Mouse (Mus musculus) kidney, adult 2 months (tissue): ENCODE results near the gene Mesd. TPM values are rescaled to one million over a fixed set of nuclear protein-coding genes. Genes with fewer than 3 reads are reported as not detected.
"Not testable (repeated sequence)": the region's sequence is repeated elsewhere in the genome, so short reads cannot be mapped to it uniquely, and the experiment has no call there.

ENCODE experiments used
- DNase-seq: peaks from one replicate; pipeline ENCODE4 v3.0.0; 2021
- H3K27ac ChIP-seq: fragments of 200-500 bp; 2 replicates; pipeline ENCODE4 v1.5.1; 2012; ENCODE audit warnings: low read depth, low read length, control low read depth, inconsistent platforms; ENCODE audit not compliant: insufficient read depth
- H3K27me3 ChIP-seq: fragments of 200-500 bp; replicated peaks from 2 replicates; pipeline ENCODE4 v1.6.1; 2012; ENCODE audit warnings: mild to moderate bottlenecking, moderate library complexity, low read length, inconsistent platforms; ENCODE audit not compliant: control insufficient read depth, insufficient read depth
- H3K36me3 ChIP-seq: fragments of 200-500 bp; 2 replicates; pipeline ENCODE4 v1.6.1; 2012; ENCODE audit warnings: mild to moderate bottlenecking, moderate library complexity, low read length, inconsistent platforms; ENCODE audit not compliant: control insufficient read depth, insufficient read depth
- H3K4me1 ChIP-seq: fragments of 200-500 bp; 2 replicates; pipeline ENCODE4 v1.6.1; 2011; ENCODE audit warnings: low read length; ENCODE audit not compliant: control insufficient read depth, insufficient read depth
- H3K4me3 ChIP-seq: fragments of 200-500 bp; 2 replicates; pipeline ENCODE4 v1.5.1; 2011; ENCODE audit warnings: mild to moderate bottlenecking, low read depth, low read length, control low read depth; ENCODE audit not compliant: insufficient read depth
- CTCF ChIP-seq: fragments of 200-500 bp; conservative IDR thresholded peaks from 2 replicates; pipeline ENCODE4 v1.5.1; 2011; ENCODE audit warnings: low read depth, mild to moderate bottlenecking, control low read depth, low read length, moderate library complexity, mixed read lengths; ENCODE audit not compliant: insufficient read depth, insufficient read length
- POLR2A ChIP-seq: fragments of 200-500 bp; IDR thresholded peaks from one replicate; pipeline ENCODE4 v1.6.1; 2011; ENCODE audit warnings: low read depth, low read length, control low read depth
- WGBS: fragments of 180-500 bp; shearing (Covaris S2); methylation state at CpG from one replicate; pipeline ENCODE4 v1.1.7; 2018; 5-methylcytosine and 5-hydroxymethylcytosine counted together
- polyA plus RNA-seq: library from polyadenylated mRNA; depleted of rRNA; stranded (reverse); fragments of >200 nt; gene quantifications from 2 replicates; pipeline ENCODE4 v1.2.3, GENCODE M21; 2012

Mesd gene
- polyA plus RNA-seq, 1 experiment = 15.1 TPM

DNA sequence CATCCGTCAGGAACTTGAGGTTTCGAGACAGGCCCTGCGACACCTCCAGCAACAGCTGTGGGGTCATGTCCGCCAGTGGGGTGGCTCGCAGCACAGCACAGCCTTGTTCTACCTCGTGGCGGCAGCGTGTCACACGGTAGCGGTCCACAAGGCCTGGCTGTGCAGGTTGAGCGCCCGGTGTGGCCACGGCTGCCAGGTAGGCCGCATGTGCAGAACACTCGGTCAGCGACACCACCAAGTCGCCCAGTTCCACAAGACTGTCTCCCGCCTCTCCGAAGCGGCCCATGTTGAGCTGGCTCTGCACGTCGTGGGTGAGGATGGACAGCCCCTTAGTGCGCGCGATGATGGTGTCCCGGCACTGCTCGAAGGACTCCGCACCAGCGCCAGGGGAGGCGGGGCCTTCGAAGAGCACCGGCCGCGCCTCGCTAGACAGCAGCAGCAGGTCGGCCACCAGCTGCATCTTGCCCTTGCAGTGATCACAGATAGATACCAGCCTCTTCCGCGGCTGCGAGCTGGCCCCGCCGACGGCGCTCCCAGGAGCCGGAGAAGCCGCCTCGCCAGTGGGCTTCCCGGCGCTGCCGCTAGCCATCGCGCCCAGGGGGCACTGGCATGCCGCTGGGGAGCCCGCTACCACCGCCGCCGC, 1.5 kb upstream of the Mesd start:
- DNase-seq = peak; percentile 76
- peaks cover 7% of the 10 kb centered on the region; the same call in 1 of the 2 replicates for H3K4me1 ChIP-seq
- H3K36me3 ChIP-seq = no peaks in the 10 kb centered on the region
- TF ChIP-seq POLR2A = no peak
- no peak for TF ChIP-seq CTCF
- WGBS = 12% methylated on average over 56 of the region's 56 CpGs
- H3K27me3 ChIP-seq = no peaks in the 10 kb centered on the region
- peak overlapping the region; percentile 89 for H3K27ac ChIP-seq
- H3K4me3 ChIP-seq = peak overlapping the region; percentile 69

- WGBS = under 1% methylated on average over 91 of the region's 91 CpGs
- H3K36me3 ChIP-seq = no peaks in the 10 kb centered on the region
- H3K27ac ChIP-seq = peak overlapping the region; percentile 89
- H3K4me1 ChIP-seq = peaks cover 3% of the 10 kb centered on the region; the same call in 1 of the 2 replicates
- no peaks in the 10 kb centered on the region for H3K27me3 ChIP-seq
- H3K4me3 ChIP-seq = peak overlapping the region; percentile 69
- TF ChIP-seq POLR2A (peak; percentile 43), CTCF (no peak)
- peak; percentile 88 for DNase-seq
These were observed 818 bp upstream of the Mesd start for GRCm38 (mm10) chr7:83883276-83884020.

DNA sequence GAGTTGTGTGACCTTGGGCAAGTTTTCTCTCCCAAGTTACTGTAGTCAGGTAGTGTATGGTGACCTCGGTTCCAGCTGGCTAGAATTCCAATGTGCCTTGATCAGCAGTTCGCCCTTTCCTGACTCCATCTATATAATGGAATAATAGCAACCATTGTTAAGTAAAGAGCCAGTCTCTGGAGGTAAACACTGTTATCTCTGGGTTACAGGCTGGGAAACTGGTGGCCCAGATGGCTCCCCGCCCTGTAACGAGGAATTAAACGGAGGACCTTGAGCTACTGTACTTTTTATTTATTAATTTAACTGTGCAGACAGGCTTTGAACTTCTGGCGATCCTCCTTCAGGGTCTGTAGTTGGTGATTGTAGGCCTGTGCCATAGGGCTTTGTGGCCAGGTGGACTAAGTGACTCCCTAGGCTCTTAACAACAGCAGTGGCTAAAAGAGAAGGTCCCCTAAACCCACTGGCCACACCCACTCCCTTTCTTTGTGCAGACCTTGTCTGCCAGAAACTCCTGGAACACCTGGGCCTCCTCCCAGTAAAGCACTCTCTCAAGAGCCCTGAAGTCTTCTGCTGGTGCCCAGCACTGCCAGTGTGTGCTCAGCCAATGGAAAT, 761 bp downstream of the Mesd start:
- Histone ChIP-seq H3K4me1 (peaks cover 3% of the 10 kb centered on the region; the same call in 1 of the 2 replicates), H3K36me3 (no peaks in the 10 kb centered on the region), H3K27me3 (no peaks in the 10 kb centered on the region), H3K4me3 (peak overlapping the region; percentile 69), H3K27ac (peak overlapping the region; percentile 89; the same call in 1 of the 2 replicates)
- TF ChIP-seq POLR2A (no peak), CTCF (no peak)
- DNase-seq = no peak
- 49% methylated on average over 6 of the region's 6 CpGs for WGBS

- Histone ChIP-seq H3K36me3 (no peaks in the 10 kb centered on the region), H3K4me1 (peaks cover 3% of the 10 kb centered on the region; the same call in 1 of the 2 replicates), H3K27me3 (no peaks in the 10 kb centered on the region), H3K4me3 (no peak overlapping the region), H3K27ac (no peak overlapping the region)
- DNase-seq = no peak
- WGBS = 89% methylated on average over 4 of the region's 4 CpGs
- no peak for TF ChIP-seq CTCF
- TF ChIP-seq POLR2A = no peak
These were observed 1.6 kb downstream of the Mesd start for GRCm38 (mm10) chr7:83885835-83886234.

DNA sequence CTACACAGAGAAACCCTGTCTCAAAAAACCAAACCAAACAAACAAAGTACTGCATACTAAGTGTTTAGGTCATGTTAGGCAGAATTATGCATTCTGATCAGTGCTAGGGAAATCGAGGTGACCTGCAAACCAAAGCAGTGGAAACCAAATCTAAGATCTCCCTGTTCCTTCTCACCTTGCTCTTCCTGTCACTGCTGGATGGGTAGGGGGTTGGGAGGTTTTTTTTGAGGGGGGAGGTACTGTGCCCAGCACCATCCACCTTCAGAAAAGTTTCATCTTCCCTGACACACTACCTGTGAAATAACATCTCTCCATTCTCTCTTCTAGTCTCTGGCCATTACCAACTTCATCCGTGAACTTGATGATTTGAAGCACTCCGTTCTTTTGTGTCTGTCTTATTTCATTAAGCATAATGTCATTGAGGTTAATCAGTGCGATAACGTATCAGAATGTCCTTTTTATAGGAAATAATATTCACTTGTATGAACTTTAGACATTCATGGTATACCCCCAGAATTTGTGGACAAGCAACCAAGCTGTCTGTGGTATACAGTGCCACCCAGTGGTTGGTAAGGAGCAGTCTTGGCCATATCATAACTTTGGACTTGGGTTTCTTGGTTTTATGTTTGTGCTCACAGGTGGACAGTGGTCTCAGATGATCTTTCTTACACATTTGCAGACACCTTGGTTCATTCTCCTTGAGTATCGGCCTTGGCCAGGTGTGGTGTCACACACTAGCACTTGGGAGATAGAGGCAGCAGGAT, 2.3 kb downstream of the Mesd start:
- no peak for TF ChIP-seq POLR2A
- peak; percentile 49 for TF ChIP-seq CTCF
- WGBS = 93% methylated on average over 6 of the region's 6 CpGs
- H3K27me3 ChIP-seq = no peaks in the 10 kb centered on the region
- no peaks in the 10 kb centered on the region for H3K36me3 ChIP-seq
- H3K27ac ChIP-seq = no peak overlapping the region
- H3K4me1 ChIP-seq = peaks cover 6% of the 10 kb centered on the region; the same call in 1 of the 2 replicates
- DNase-seq = peak; percentile 48
- no peak overlapping the region for H3K4me3 ChIP-seq

DNA sequence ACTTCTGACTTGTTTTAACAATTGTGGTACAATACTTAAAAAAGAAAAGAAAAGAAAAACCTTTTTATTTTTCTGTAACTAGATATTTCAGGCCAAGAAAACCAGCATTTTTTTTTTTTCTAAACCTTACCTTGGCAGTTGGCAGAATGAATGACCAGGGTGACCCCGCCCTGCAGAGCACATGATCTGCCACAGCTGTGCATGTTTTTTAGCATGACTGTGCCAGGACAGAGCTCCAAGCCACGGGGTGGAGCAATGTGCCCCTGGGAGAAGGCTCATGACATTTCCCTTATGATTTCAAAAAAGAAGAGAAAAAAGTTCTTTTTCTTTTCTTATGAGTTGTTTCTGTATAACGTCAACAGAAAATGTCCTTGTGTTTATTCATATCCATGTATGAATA, 5.1 kb downstream of the Mesd start:
- TF ChIP-seq POLR2A = no peak
- TF ChIP-seq CTCF = no peak
- peaks cover 8% of the 10 kb centered on the region; the same call in 1 of the 2 replicates for H3K4me1 ChIP-seq
- 25% methylated on average over 3 of the region's 3 CpGs for WGBS
- H3K27me3 ChIP-seq = no peaks in the 10 kb centered on the region
- no peak overlapping the region for H3K27ac ChIP-seq
- no peaks in the 10 kb centered on the region for H3K36me3 ChIP-seq
- DNase-seq = peak; percentile 89
- no peak overlapping the region for H3K4me3 ChIP-seq

DNA sequence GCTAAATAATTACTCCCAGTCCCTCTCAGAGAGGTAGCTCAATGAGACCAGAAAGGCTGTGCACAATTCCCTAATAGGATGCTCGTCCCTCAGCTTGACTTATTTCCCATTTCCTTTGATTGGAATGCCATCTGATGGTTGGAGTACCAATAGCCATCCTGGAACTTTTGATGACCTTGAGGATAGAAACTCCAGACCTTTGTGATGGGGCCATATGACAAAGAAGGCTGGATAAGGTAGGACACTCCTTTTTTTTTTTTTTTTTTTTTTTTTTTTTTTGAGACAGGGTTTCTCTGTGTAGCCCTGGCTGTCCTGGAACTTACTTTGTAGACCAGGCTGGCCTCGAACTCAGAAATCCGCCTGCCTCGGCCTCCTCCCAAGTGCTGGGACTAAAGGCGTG, 5.7 kb downstream of the Mesd start:
- not testable (repeated sequence) for H3K27me3 ChIP-seq, DNase-seq

More for the DNA sequence above, 5.7 kb downstream of the Mesd start:
- H3K36me3 ChIP-seq, H3K4me3 ChIP-seq, H3K4me1 ChIP-seq, H3K27ac ChIP-seq: not testable (repeated sequence)
- 89% methylated on average over 5 of the region's 5 CpGs for WGBS
